Mouse (Mus musculus) CH12.LX (cell line): ENCODE results near the gene Fam122b. TPM values are rescaled to one million over a fixed set of nuclear protein-coding genes. Genes with fewer than 3 reads are reported as not detected.

ENCODE experiments used
- DNase-seq: peaks from one replicate; pipeline ENCODE4 v3.0.0-alpha.2; 2013; ENCODE audit errors: extremely low read depth
- H3K27ac ChIP-seq: 2 replicates; pipeline ENCODE4 v1.5.1; 2012; ENCODE audit warnings: low read depth, mild to moderate bottlenecking, control low read depth, moderate library complexity; ENCODE audit not compliant: insufficient read depth
- H3K27me3 ChIP-seq: replicated peaks from 2 replicates; pipeline ENCODE3; 2012; ENCODE audit warnings: inconsistent platforms
- H3K36me3 ChIP-seq, 2 experiments: replicated peaks in 1 of 2; 2 replicates each; pipeline versions ENCODE3 to v1.6.1; 2012; ENCODE audit warnings: inconsistent platforms in 1 of 2, low read length in 1 of 2, mild to moderate bottlenecking in 1 of 2, mixed read lengths in 1 of 2, moderate library complexity in 1 of 2; ENCODE audit not compliant: control insufficient read depth in 1 of 2, insufficient read depth in 1 of 2
- H3K4me1 ChIP-seq, 2 experiments: 2 replicates each; pipeline ENCODE4 v1.6.1; 2012; ENCODE audit warnings: inconsistent platforms in 1 of 2, moderate library complexity in 1 of 2; ENCODE audit not compliant: insufficient read depth in 2 of 2, control insufficient read depth in 1 of 2
- H3K4me2 ChIP-seq: 2 replicates; pipeline ENCODE4 v1.6.1; 2012; ENCODE audit warnings: low read depth, mild to moderate bottlenecking, control low read depth; ENCODE audit not compliant: poor library complexity, insufficient read depth, severe bottlenecking
- H3K4me3 ChIP-seq, 3 experiments: fragments of 150-350 bp in 1 of 3; sonication (generic) in 1 of 3; replicated peaks in 1 of 3; 2 replicates each; pipeline versions ENCODE3 to v1.5.1; 2011 to 2012; ENCODE audit warnings: low read depth in 2 of 3, low read length in 2 of 3, mild to moderate bottlenecking in 2 of 3, moderate library complexity in 2 of 3, control low read depth in 1 of 3, improper control_type of control experiment in 1 of 3, inconsistent platforms in 1 of 3, mixed read lengths in 1 of 3; ENCODE audit not compliant: poor library complexity in 1 of 3
- H3K79me2 ChIP-seq: replicated peaks from 2 replicates; pipeline ENCODE4 v1.6.1; 2012; ENCODE audit warnings: mild to moderate bottlenecking, moderate library complexity; ENCODE audit not compliant: control insufficient read depth, poor library complexity, insufficient read depth, severe bottlenecking; ENCODE audit errors: extremely low read depth
- H3K9ac ChIP-seq: 2 replicates; pipeline ENCODE4 v1.6.1; 2012; ENCODE audit warnings: low read depth, mild to moderate bottlenecking, control low read depth, moderate library complexity; ENCODE audit not compliant: insufficient read depth
- H3K9me3 ChIP-seq: replicated peaks from 2 replicates; pipeline ENCODE3; 2012; ENCODE audit warnings: low read length, inconsistent platforms, mixed read lengths
- CHD2 ChIP-seq: IDR thresholded peaks from 2 replicates; pipeline ENCODE4 v1.6.1; 2011; ENCODE audit warnings: low read length, improper control_type of control experiment
- CTCF ChIP-seq, 2 experiments: IDR thresholded peaks in 1 of 2; conservative IDR thresholded peaks in 1 of 2; 2 replicates each; pipeline ENCODE4 v1.5.1; 2011 to 2012; ENCODE audit warnings: low read depth in 2 of 2, low read length in 2 of 2, improper control_type of control experiment in 1 of 2, inconsistent platforms in 1 of 2, mild to moderate bottlenecking in 1 of 2, moderate library complexity in 1 of 2
- E2F4 ChIP-seq: IDR thresholded peaks from 2 replicates; pipeline ENCODE4 v1.6.1; 2011; ENCODE audit warnings: low read depth, low read length, improper control_type of control experiment; ENCODE audit not compliant: insufficient replicate concordance
- KAT2A ChIP-seq: IDR thresholded peaks from 2 replicates; pipeline ENCODE4 v1.6.1; 2012; ENCODE audit warnings: low read length, improper control_type of control experiment, inconsistent platforms; ENCODE audit not compliant: insufficient replicate concordance
- RAD21 ChIP-seq: IDR thresholded peaks from 2 replicates; pipeline ENCODE4 v1.6.1; 2011; ENCODE audit warnings: low read depth, mild to moderate bottlenecking, low read length, improper control_type of control experiment, moderate library complexity
- RCOR1 ChIP-seq: conservative IDR thresholded peaks from 2 replicates; pipeline ENCODE4 v1.6.1; 2012; ENCODE audit warnings: low read depth, mild to moderate bottlenecking, inconsistent platforms, low read length, improper control_type of control experiment
- SMC3 ChIP-seq: IDR thresholded peaks from 2 replicates; pipeline ENCODE4 v1.6.1; 2011; ENCODE audit warnings: low read depth, low read length, improper control_type of control experiment
- TCF12 ChIP-seq: IDR thresholded peaks from 2 replicates; pipeline ENCODE4 v1.6.1; 2014; ENCODE audit warnings: low read depth, mild to moderate bottlenecking, inconsistent platforms, low read length, improper control_type of control experiment
- UBTF ChIP-seq: IDR thresholded peaks from 2 replicates; pipeline ENCODE4 v1.6.1; 2012; ENCODE audit warnings: low read depth, mild to moderate bottlenecking, inconsistent platforms, low read length, improper control_type of control experiment, moderate library complexity
- ZKSCAN1 ChIP-seq: IDR thresholded peaks from 2 replicates; pipeline ENCODE4 v1.6.1; 2012; ENCODE audit warnings: low read depth, inconsistent platforms, low read length, improper control_type of control experiment, borderline replicate concordance
- ZNF384 ChIP-seq: IDR thresholded peaks from 2 replicates; pipeline ENCODE4 v1.6.1; 2012; ENCODE audit warnings: low read depth, low read length, improper control_type of control experiment, inconsistent platforms
- dilution Hi-C: fragments of 300-500 bp; cut with MboI; formaldehyde crosslinking; loops from 2 replicates; pipeline ENCODE4 v1.14.3; 2020; ENCODE audit warnings: low sequenced_read_pairs; ENCODE audit not compliant: extremely low pct_unique_long_range_greater_than_20kb, extremely low pct_ligation_motif_present
- in situ Hi-C: fragments of 300-500 bp; cut with MboI; formaldehyde crosslinking; loops from 3 replicates; pipeline ENCODE4 v1.14.3; 2019; ENCODE audit warnings: low sequenced_read_pairs, low pct_ligation_motif_present, low pct_unique_long_range_greater_than_20kb, mixed read lengths
- polyA plus RNA-seq: library from polyadenylated mRNA; unstranded; fragments of >175 nt; gene quantifications from 2 replicates; pipeline ENCODE4 v1.2.1, GENCODE M21; 2012; ENCODE audit warnings: low read depth; ENCODE audit not compliant: insufficient read length
- total RNA-seq, 2 experiments: library from RNA; depleted of rRNA; stranded (reverse); fragments of 300-350 nt in 1 of 2; fragments of >200 nt in 1 of 2; gene quantifications; 2 replicates each; pipeline ENCODE4 v1.2.3; 2012 to 2014

Fam122b gene
- total and polyA plus RNA-seq, 3 experiments = 5.4 to 24.4 (median 16.4) TPM

- no peak within 1 kb of the TSS for H3K4me3 ChIP-seq
- no peak within 1 kb of the TSS for H3K4me2 ChIP-seq
- no peak for TF ChIP-seq E2F4
- TF ChIP-seq CTCF (conservative IDR thresholded peaks at IDR 0.05 in 1 of 2, IDR thresholded peaks at IDR 0.05 in 1 of 2; ENCODE audit: low read depth in 2 of 2, low read length in 2 of 2) = no peak
- TF ChIP-seq ZKSCAN1 = no peak
- no peak for TF ChIP-seq CHD2
- TF ChIP-seq RAD21 = peak; percentile 2
- DNase-seq = no peak
- H3K27me3 ChIP-seq = no peaks in the 10 kb centered on the region
- no peaks in the 10 kb centered on the region for H3K9me3 ChIP-seq
- no peak within 1 kb of the TSS for H3K9ac ChIP-seq
- no peaks in the 10 kb centered on the region for H3K4me1 ChIP-seq
- H3K79me2 ChIP-seq = no peaks in the 10 kb centered on the region
- in situ Hi-C loops (no loop called here), dilution Hi-C loops (no loop called here)
- no peak within 1 kb of the TSS for H3K27ac ChIP-seq
- peaks cover 0 to 2% of the 10 kb centered on the region in 2 experiments for H3K36me3 ChIP-seq
Observed at GRCm38 (mm10) chrX:53240011-53240410, 29.6 kb downstream of the Fam122b start, which contains the start of gene Plac1. TSS of gene Plac1 (minus strand) at chrX:53240111.

- no peak overlapping the region for H3K9ac ChIP-seq
- peak; percentile 24 for DNase-seq
- no peaks in the 10 kb centered on the region for H3K27me3 ChIP-seq
- dilution Hi-C loops = no loop called here
- H3K9me3 ChIP-seq = no peaks in the 10 kb centered on the region
- in situ Hi-C loops = no loop called here
- H3K36me3 ChIP-seq = no peaks in the 10 kb centered on the region
- no peaks in the 10 kb centered on the region for H3K79me2 ChIP-seq
- H3K4me3 ChIP-seq = no peak overlapping the region
- no peaks in the 10 kb centered on the region for H3K4me1 ChIP-seq
- no peak overlapping the region for H3K4me2 ChIP-seq
- no peak overlapping the region for H3K27ac ChIP-seq
- peak; percentile 35 for TF ChIP-seq SMC3
- no peak for TF ChIP-seq ZNF384
- TF ChIP-seq KAT2A = no peak
- no peak for TF ChIP-seq RCOR1
- peak in 1 of 2 experiments; percentile 51; a peak in 2 of 4 replicates for TF ChIP-seq CTCF (conservative IDR thresholded peaks at IDR 0.05 in 1 of 2, IDR thresholded peaks at IDR 0.05 in 1 of 2; ENCODE audit: low read depth in 2 of 2, low read length in 2 of 2)
- TF ChIP-seq CHD2 = no peak
- TF ChIP-seq UBTF = no peak
- TF ChIP-seq, all 38 proteins: peak for 2
Observed at GRCm38 (mm10) chrX:53237971-53238370, 31.6 kb downstream of the Fam122b start.

- in situ Hi-C loops = no loop called here
- no peak for DNase-seq
- no peaks in the 10 kb centered on the region for H3K9me3 ChIP-seq
- H3K4me1 ChIP-seq = no peaks in the 10 kb centered on the region
- dilution Hi-C loops = no loop called here
- no peak for TF ChIP-seq TCF12
- TF ChIP-seq, all 38 proteins: peak for 0
- H3K27ac ChIP-seq = no peak overlapping the region
- no peak overlapping the region for H3K4me3 ChIP-seq
- no peak overlapping the region for H3K9ac ChIP-seq
- H3K4me2 ChIP-seq = no peak overlapping the region
- H3K27me3 ChIP-seq = no peaks in the 10 kb centered on the region
- H3K36me3 ChIP-seq = no peaks in the 10 kb centered on the region
- H3K79me2 ChIP-seq = no peaks in the 10 kb centered on the region
Observed at GRCm38 (mm10) chrX:53236404-53236803, 33.2 kb downstream of the Fam122b start.
